Mouse (Mus musculus) heart, postnatal 0 days (tissue): Measurements from ENCODE around the gene Lingo2.

Experiments
- CTCF ChIP-seq: IDR thresholded peaks from 2 replicates; pipeline ENCODE4 v1.5.1; 2016; ENCODE audit warnings: antibody characterized with exemption, control low read depth, low read depth
- EP300 ChIP-seq: IDR thresholded peaks from 2 replicates; pipeline ENCODE4 v1.6.1; 2016; ENCODE audit warnings: antibody characterized with exemption, low read depth

GRCm38 (mm10) chr4:35927722-35928121 lies 1023.8 kb downstream of the Lingo2 start:
- TF ChIP-seq CTCF (no peak), EP300 (no peak)
